Mouse (Mus musculus) gastrocnemius, adult 2 months (tissue): ENCODE results near the gene Pcnx2. TPM values are rescaled to one million over a fixed set of nuclear protein-coding genes. Genes with fewer than 3 reads are reported as not detected.

Source experiments
- DNase-seq: peaks from one replicate; pipeline ENCODE4 v3.0.0; 2022
- H3K27ac ChIP-seq: fragments of 200-600 bp; 2 replicates; pipeline ENCODE4 v1.8.1; 2022; ENCODE audit warnings: mild to moderate bottlenecking
- H3K4me3 ChIP-seq: fragments of 200-600 bp; 2 replicates; pipeline ENCODE4 v1.8.1; 2022; ENCODE audit warnings: mild to moderate bottlenecking, moderate library complexity
- CTCF ChIP-seq: fragments of 200-600 bp; IDR thresholded peaks from 2 replicates; pipeline ENCODE4 v1.8.1; 2022; ENCODE audit warnings: antibody characterized with exemption, mild to moderate bottlenecking, moderate library complexity
- intact Hi-C: fragments of 180-260 bp; cut with DNase I; formaldehyde crosslinking; loops from one replicate; pipeline ENCODE4 v1.15.1; 2025
- total RNA-seq, 2 experiments: library from RNA; stranded (reverse); gene quantifications; 2 replicates each; pipeline ENCODE4 v1.2.3; 2021

The Pcnx2 gene
- total RNA-seq, 2 experiments from 2014 or later: 0.20 to 0.39 TPM

DNA sequence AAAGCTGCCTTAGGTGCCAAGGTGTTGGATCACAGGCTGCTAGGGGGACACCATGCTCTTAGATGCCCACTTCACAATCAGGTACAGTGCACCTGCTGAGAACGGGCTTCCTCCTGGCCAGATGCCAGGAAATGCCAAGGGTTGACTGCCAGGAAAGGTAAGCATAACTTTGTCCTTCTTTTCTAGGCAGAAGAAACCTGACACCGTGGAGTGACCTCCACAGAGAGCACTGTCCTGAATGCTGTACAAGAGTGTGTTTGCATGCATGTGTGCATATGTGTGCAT lies 24.9 kb downstream of the Pcnx2 start:
- no peak overlapping the region for H3K4me3 ChIP-seq
- no peak overlapping the region for H3K27ac ChIP-seq
- no peak for DNase-seq
- no peak for TF ChIP-seq CTCF
- intact Hi-C loops: loop anchor here (5.0 to 10.0 kb wide), 3 partner anchors 538 to 706 kb away; no protein-coding TSS in a partner anchor

DNA sequence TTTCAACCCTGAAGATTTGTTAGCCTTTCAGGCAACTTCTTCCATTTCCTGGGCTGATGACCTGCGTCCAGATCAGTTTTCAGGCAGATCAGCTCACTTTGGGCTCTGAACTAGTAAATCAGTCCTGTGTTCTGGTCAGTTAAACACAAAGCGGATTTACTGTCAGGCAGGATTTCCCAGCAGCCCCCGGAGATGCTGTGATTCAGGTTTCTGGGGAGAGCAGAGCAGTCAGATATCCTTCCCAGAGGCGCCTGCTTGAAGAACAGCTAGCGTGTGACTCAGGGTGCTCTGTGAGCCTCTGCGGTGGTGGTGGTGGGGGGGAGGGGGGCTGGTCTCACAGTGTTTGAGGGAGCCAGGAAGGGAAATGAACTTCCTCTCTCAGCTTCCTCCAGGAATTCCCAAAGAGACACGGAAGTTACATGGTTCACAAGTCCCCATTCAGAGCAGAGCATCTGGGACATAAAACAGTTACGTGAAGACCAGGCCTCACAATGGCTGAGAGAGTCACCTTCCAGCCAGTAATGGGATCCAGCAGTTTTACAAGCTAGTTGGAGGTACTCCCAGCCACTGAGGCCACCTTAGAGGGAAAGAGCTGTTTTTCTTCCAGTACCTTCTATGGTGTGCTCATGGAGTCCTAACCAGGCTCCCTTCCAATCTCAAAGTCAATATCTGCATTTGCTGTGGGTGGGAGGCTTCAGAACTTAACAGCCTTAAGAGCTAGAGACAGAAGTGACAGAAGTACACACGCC lies 25.4 kb downstream of the Pcnx2 start:
- intact Hi-C loops: loop anchor here (5.0 to 10.0 kb wide), 3 partner anchors 538 to 705 kb away; no protein-coding TSS in a partner anchor
- no peak overlapping the region for H3K27ac ChIP-seq
- H3K4me3 ChIP-seq: no peak overlapping the region
- TF ChIP-seq CTCF: no peak
- DNase-seq: no peak

DNA sequence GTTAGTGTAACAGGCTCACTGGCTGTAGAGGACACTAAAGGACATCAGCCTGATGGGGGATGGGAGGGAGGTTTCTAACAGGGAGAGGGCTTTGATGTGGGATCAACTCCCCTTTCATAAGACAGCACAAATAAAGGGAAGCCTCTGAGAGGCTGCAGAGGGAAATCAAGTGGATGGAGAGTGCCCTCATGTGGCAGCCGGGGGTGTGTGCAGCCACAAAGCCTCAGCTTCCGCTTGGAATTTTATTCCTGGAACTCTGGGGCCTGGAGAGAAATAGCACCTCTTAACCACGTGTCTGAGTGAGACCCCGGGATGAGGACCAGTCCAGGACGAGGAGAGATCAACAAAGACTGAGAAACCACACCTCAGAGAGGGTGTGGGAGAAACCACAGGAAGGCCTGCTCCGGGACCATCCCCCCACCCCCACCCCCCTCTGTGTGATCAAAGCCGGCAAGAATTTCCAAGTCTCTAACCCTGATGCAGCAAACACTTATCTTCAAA lies 27.2 kb downstream of the Pcnx2 start:
- Histone ChIP-seq H3K4me3 (no peak overlapping the region), H3K27ac (no peak overlapping the region)
- intact Hi-C loops: loop anchor here (2.0 to 10.0 kb wide), 5 partner anchors 296 to 742 kb away; no protein-coding TSS in a partner anchor
- TF ChIP-seq CTCF: peak; percentile 99
- DNase-seq: peak; percentile 70

DNA sequence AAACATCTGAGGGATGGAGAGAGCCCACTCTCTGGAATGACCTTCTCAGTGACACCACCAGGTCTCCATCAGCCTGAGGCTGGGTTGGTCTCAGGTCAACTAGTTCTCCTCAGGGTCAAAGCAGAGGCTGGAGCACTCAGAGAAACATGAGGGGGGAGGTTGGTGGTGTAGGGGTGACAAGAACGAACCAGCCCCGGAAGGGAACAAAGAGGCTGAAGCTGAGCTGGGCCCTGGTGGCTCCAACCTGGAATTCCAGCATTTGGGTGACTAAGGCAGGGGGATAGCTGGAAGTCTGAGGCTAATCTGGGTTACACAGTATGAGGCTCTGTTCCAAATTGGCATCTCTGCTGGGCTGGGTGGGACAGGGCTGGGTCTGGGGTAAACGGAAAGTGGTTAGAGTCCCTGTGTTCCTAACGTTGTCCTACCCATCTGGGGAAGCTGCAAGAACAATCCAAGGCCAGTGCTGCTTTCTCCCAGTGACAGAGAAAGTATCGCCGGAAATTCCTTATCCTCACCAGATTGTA lies 27.9 kb downstream of the Pcnx2 start:
- DNase-seq: no peak
- intact Hi-C loops: loop anchor here (2.0 to 10.0 kb wide), 5 partner anchors 295 to 741 kb away; no protein-coding TSS in a partner anchor
- Histone ChIP-seq H3K4me3 (no peak overlapping the region), H3K27ac (no peak overlapping the region)
- TF ChIP-seq CTCF: no peak

DNA sequence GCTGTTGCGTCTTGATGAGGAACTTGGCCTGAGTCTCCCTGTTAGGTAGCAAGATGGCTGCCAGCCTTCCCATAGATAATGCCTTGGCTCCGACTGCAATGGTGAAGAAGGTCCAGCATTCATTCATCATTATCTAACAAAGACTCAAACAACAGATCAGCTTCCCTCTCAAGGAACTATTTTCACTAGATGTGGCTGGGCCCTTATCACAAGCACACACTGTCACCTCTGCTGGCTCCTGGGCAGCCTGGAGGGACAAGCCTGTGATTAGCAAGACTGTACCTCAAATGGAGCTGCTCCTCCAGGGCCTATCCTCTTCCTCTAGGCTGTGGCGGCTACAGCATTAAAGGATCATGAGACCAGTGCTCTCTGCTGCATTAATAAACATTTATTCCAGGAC lies 28.4 kb downstream of the Pcnx2 start:
- no peak for TF ChIP-seq CTCF
- intact Hi-C loops: loop anchor here (2.0 to 10.0 kb wide), 5 partner anchors 295 to 741 kb away; no protein-coding TSS in a partner anchor
- H3K27ac ChIP-seq: no peak overlapping the region
- no peak for DNase-seq
- H3K4me3 ChIP-seq: no peak overlapping the region

DNA sequence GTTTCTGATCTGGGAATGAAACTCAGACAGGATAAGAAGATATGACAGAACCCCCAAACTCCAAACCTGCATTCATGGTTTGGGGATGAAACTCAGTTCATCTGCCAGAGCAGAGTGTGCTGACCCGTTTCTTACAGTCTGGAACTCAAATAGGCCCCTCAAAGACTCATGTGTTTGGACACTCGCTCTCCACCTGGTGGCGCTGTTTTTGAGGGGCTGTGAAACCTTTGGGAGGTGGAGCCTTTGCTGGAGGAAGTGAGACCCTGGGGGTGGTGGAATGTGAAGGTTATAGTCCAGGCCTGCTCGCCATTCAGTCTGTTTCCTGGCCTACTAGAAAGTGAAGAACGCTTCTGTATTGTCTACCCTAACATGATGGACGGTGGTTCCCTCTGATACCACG lies 29.6 kb downstream of the Pcnx2 start:
- no peak overlapping the region for H3K27ac ChIP-seq
- intact Hi-C loops: no loop called here
- DNase-seq: no peak
- H3K4me3 ChIP-seq: no peak overlapping the region
- TF ChIP-seq CTCF: peak; percentile 23; the same call in 1 of the 2 replicates

DNA sequence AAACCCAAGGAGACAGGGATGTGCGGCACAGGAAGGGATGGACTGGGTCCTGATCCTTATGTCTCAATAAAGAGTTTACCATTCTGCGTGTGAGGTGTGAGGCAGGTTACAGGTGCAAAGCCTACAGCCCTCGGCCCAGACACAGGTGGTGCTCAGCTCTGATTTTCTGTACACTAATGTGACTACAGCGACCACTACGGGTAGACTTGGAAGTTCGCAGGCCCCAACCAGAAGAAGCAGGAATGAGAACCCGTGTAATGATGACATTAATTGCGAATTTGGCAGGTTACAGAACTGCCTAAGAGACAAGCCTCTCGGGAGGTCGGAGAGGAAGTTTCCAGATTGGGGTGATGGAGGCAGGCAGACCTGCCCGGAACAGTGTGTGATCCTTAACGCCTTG lies 32.0 kb downstream of the Pcnx2 start:
- no peak overlapping the region for H3K4me3 ChIP-seq
- intact Hi-C loops: no loop called here
- no peak overlapping the region for H3K27ac ChIP-seq
- DNase-seq: no peak
- no peak for TF ChIP-seq CTCF

DNA sequence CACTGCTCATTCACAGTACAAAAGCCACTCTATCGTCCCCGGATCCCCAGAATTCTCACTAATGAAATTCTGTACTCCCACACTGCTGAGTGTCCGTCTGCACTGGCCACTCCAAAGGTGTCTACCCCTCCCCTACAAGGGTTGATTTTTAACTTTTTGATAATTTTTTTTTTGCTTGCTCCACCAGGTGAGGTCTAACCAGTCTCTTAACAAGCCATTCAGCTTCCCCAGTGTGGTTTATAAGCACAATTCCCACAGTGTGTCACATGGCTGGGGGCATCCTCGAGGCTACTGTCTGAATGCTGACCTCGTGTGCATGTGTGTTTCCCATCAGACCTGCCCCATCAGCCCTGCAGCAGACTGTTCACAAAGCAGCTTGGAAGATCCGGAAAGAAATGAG lies 40.9 kb downstream of the Pcnx2 start:
- H3K27ac ChIP-seq: no peak overlapping the region
- no peak for TF ChIP-seq CTCF
- no peak overlapping the region for H3K4me3 ChIP-seq
- intact Hi-C loops: no loop called here
- no peak for DNase-seq

DNA sequence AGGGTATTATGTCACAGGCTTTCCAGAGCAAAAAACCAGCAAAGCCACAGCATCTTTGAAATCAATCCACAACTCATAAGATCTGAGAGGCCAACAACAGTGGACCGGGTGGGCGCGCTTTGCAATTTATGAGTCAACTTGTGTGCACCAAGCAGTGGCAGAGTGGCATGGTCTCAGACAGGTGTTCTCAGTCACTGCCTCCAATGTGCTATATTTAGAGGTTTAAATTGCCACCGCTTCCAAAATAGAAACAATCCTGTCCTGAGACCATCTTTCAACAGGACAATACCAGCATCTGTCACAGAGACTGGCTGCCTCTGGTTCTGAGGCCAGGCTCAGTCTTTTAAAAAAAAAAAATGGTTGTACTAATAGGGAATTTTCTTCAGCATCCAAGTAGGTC lies 42.0 kb downstream of the Pcnx2 start:
- no peak for TF ChIP-seq CTCF
- Histone ChIP-seq H3K27ac (no peak overlapping the region), H3K4me3 (no peak overlapping the region)
- no peak for DNase-seq
- intact Hi-C loops: no loop called here

DNA sequence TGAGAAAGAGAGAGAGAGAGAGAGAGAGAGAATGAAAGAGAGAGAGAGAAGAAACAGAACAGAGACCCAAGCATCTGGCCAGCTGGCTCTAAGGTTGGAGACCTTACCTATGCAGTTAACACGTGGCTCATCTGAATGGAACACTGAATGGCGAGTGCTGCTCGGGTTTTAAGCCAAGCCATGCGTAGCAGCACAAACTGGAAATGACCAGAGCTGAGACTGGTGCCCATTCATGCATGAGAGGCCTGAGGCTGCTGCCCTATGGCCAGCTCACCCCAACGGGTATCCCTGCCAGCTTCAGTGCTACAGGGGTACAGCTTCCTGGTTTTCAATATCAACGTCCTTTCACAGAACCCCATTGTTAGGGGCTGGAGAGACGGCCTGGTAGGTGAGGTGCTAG lies 43.7 kb downstream of the Pcnx2 start:
- no peak overlapping the region for H3K4me3 ChIP-seq
- no peak overlapping the region for H3K27ac ChIP-seq
- intact Hi-C loops: no loop called here
- TF ChIP-seq CTCF: no peak
- DNase-seq: no peak

DNA sequence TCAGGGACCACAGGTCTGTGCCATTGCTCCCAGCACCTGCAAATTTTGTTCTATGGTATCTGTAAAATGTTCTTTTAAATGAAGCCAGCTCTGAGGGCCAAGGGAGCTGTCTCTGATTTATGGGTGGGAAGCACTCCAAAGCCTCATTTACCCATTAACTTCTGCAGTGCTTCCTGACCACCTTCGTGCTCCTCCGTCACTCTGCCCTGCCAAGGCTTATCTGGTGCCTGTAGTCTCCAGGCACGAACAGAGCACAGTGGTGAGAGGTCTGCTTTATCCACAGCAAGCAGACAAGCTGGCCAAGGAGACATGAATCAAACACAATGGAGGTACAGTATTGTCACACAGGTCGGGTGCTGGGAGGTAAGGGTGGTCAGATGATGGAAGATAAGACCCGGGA lies 44.8 kb downstream of the Pcnx2 start:
- Histone ChIP-seq H3K4me3 (no peak overlapping the region), H3K27ac (no peak overlapping the region)
- DNase-seq: no peak
- intact Hi-C loops: no loop called here
- TF ChIP-seq CTCF: no peak

DNA sequence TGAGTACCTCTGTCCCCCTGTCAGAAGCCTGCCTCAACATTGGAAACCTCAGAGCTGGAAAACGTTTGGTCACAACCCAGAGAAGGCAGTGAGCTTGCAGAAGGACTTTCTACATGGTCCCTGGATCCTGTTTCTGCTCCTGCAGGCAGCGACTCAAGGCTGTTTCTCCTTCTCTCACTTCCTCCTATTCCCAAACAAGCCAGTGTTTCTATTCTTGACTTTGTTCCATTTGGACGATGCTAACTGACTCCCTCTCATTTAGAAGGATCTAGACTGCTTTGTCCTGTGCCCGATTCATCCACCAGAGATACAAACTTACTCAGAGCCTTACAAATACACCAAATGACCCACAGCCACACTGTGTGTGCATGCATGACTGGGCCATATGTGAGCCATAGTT lies 48.9 kb downstream of the Pcnx2 start:
- intact Hi-C loops: no loop called here
- H3K4me3 ChIP-seq: no peak overlapping the region
- H3K27ac ChIP-seq: no peak overlapping the region
- TF ChIP-seq CTCF: no peak
- no peak for DNase-seq

DNA sequence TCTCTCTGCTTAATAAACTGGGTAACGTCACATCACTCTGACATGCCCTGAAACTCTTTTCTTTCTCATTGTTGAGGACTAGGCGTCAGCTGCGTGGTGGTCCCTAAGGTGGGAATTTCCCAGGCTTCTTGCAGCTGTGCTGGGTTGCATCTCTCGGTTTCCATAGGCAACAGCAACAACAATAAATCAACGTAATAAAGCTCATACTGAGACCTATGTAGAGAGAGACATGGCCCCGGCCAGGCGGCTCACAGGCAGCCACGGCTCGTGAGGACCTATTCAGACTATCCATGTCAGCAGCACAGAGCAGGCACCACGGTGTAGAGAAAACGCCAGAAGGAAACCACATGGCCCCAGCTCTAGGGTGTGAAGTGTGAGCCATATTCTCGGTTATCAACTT lies 50.3 kb downstream of the Pcnx2 start:
- no peak for DNase-seq
- Histone ChIP-seq H3K4me3 (no peak overlapping the region), H3K27ac (no peak overlapping the region)
- intact Hi-C loops: no loop called here
- no peak for TF ChIP-seq CTCF

DNA sequence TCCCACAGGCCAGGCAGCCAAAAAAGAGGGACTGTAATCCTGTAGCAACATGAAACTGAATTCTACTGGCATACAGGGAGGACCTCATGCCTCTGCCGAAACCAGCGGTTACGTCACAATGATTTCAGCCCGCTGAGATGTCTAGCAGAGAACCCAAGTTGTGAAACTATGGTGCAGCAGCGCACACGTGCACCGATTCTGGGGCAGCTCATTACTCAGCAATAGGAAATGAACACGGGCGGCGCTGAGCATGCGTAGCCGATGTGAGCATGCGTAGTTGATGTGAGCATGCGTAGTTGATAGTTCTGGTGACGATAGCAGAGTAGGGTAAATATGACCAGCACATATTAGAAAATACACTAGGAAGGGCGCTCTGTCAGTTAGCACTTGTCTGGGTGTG lies 52.8 kb downstream of the Pcnx2 start:
- no peak overlapping the region for H3K27ac ChIP-seq
- intact Hi-C loops: no loop called here
- H3K4me3 ChIP-seq: no peak overlapping the region
- no peak for TF ChIP-seq CTCF
- no peak for DNase-seq
